Mouse (Mus musculus): ENCODE results near the gene Brca1. TPM values are rescaled to one million over a fixed set of nuclear protein-coding genes. Genes with fewer than 3 reads are reported as not detected.

Gene Brca1
- total and polyA plus RNA-seq, 3 experiments = 35.0 to 175 (median 71.0) TPM

DNA sequence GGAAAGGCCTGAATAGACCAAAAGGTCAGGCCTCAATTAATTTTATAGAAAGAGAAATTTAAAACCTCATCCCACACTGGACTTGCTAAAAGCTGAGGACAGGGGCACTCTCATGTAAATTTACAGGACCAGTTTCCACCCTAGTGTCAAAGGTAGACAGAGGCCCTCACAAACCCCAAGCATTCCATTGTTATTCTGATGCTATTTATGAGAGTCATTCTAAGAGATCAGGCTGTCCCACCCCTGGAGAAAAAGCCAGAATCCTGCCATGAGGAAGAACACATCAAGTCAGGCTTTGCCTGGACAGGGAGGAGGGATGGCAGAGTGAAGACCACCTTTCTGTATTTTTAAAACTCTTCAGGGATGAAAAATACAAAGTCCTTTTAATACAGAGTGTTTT, 3.2 kb downstream of the Brca1 start:
- peaks cover 54% of the 10 kb centered on the region for H3K36me3 ChIP-seq (replicated peaks)
- TF ChIP-seq GATA1 (IDR thresholded peaks at IDR 0.05; ENCODE audit: borderline replicate concordance, low read length) = no peak
- no peak for TF ChIP-seq POLR2AphosphoS5 (IDR thresholded peaks at IDR 0.05; ENCODE audit: insufficient replicate concordance, low read depth, low read length)
- no peak for TF ChIP-seq CTCF (IDR thresholded peaks at IDR 0.05; ENCODE audit: low read depth, low read length)
- no peak for TF ChIP-seq GATA2 (IDR thresholded peaks at IDR 0.05; ENCODE audit: borderline replicate concordance, low read depth, low read length)
- TF ChIP-seq TAL1 (conservative IDR thresholded peaks at IDR 0.05; ENCODE audit: low read depth, low read length) = no peak
- ATAC-seq (ENCODE audit: extremely low read depth, insufficient number of reproducible peaks, low FRiP score, poor library complexity, severe bottlenecking) (no peak), DNase-seq (ENCODE audit: low spot score) (no peak)
- H3K4me3 ChIP-seq (ENCODE audit: low read depth, low read length) = no peak overlapping the region
- no peaks in the 10 kb centered on the region for H3K9me3 ChIP-seq (replicated peaks)
- H3K4me1 ChIP-seq (ENCODE audit: insufficient read depth, low read depth, low read length) = peaks cover 18% of the 10 kb centered on the region
- H3K27me3 ChIP-seq (ENCODE audit: insufficient read depth, low read length) = no peaks in the 10 kb centered on the region

DNA sequence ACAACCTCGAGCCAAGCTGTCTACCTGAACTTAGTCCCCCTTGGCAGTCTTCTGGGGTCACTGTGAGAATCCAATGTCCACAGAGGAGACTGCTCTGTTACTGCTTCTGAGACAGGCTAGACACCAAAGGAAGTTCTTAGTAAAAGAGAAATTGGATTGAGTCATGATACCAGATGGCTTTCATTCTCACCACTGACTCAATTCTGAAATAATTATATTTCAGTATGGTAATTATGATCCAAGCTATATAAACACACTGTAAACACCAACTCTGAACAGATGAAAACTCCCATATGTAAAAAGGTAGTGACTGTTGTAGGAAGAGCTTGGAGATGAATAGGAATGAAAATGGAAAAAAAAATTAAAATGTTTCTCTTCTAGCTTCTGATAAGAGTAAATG, 7.6 kb downstream of the Brca1 start:
- Histone ChIP-seq H3K4me3 (ENCODE audit: low read depth, low read length) (no peak overlapping the region), H3K4me1 (ENCODE audit: insufficient read depth, low read depth, low read length) (peaks cover 14% of the 10 kb centered on the region), H3K9me3 (replicated peaks) (no peaks in the 10 kb centered on the region), H3K36me3 (replicated peaks) (peaks cover 88% of the 10 kb centered on the region), H3K27me3 (ENCODE audit: insufficient read depth, low read length) (no peaks in the 10 kb centered on the region)
- TF ChIP-seq CTCF (IDR thresholded peaks at IDR 0.05; ENCODE audit: low read depth, low read length) = no peak
- TF ChIP-seq TAL1 (conservative IDR thresholded peaks at IDR 0.05; ENCODE audit: low read depth, low read length) = no peak
- no peak for TF ChIP-seq GATA2 (IDR thresholded peaks at IDR 0.05; ENCODE audit: borderline replicate concordance, low read depth, low read length)
- TF ChIP-seq GATA1 (IDR thresholded peaks at IDR 0.05; ENCODE audit: borderline replicate concordance, low read length) = no peak
- no peak for TF ChIP-seq POLR2AphosphoS5 (IDR thresholded peaks at IDR 0.05; ENCODE audit: insufficient replicate concordance, low read depth, low read length)
- ATAC-seq (ENCODE audit: extremely low read depth, insufficient number of reproducible peaks, low FRiP score, poor library complexity, severe bottlenecking) = no peak
- DNase-seq (ENCODE audit: low spot score) = no peak

DNA sequence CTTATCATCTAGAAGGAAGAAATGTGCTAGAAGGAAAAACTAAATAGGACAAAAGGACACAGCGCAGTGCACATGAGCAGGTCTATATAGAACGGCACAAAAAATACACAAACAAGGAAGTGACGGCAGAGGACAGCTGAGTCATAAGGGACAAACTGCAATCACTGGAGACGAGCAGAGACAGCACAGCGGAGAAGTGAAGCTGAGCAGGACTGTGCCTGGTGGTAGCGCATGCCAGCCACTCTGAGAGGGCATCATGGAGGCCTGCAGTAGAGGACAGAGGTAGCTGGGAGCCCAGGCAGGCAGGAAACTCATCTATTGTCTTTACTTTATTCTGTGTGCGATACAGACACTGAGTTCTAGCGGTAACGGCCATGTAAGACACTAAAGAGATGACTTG, 8.2 kb downstream of the Brca1 start:
- DNase-seq (ENCODE audit: low spot score) (no peak), ATAC-seq (ENCODE audit: extremely low read depth, insufficient number of reproducible peaks, low FRiP score, poor library complexity, severe bottlenecking) (no peak)
- no peak for TF ChIP-seq CTCF (IDR thresholded peaks at IDR 0.05; ENCODE audit: low read depth, low read length)
- H3K9me3 ChIP-seq (replicated peaks) = no peaks in the 10 kb centered on the region
- H3K4me3 ChIP-seq (ENCODE audit: low read depth, low read length) = no peak overlapping the region; the same call in 1 of the 2 replicates
- peaks cover 13% of the 10 kb centered on the region for H3K4me1 ChIP-seq (ENCODE audit: insufficient read depth, low read depth, low read length)
- peaks cover 87% of the 10 kb centered on the region for H3K36me3 ChIP-seq (replicated peaks)
- no peaks in the 10 kb centered on the region for H3K27me3 ChIP-seq (ENCODE audit: insufficient read depth, low read length)

DNA sequence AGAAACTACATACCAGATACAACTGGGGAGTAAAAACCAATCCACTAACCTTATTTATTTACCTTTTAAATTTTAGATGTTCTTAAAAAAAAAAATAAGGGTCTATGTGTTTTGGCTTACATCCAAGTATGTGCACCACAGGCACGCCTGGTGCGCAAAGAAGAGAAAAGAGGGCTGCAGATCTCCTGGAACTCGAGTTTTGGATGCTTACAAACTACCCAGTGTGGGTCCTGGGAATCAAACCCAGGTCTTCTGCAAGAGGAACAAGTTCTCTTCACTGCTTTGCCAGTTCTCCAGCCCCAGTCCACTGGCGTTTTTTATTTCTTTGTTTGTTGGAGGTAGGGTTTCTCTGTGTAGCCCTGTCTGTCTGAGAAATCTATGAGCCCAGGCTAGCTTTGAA, 25.1 kb downstream of the Brca1 start:
- no peak for TF ChIP-seq TAL1 (conservative IDR thresholded peaks at IDR 0.05; ENCODE audit: low read depth, low read length)
- no peak for TF ChIP-seq CTCF (IDR thresholded peaks at IDR 0.05; ENCODE audit: low read depth, low read length)
- TF ChIP-seq POLR2AphosphoS5 (IDR thresholded peaks at IDR 0.05; ENCODE audit: insufficient replicate concordance, low read depth, low read length) = no peak
- TF ChIP-seq GATA1 (IDR thresholded peaks at IDR 0.05; ENCODE audit: borderline replicate concordance, low read length) = no peak
- no peak for TF ChIP-seq GATA2 (IDR thresholded peaks at IDR 0.05; ENCODE audit: borderline replicate concordance, low read depth, low read length)
- DNase-seq (ENCODE audit: low spot score) = no peak

DNA sequence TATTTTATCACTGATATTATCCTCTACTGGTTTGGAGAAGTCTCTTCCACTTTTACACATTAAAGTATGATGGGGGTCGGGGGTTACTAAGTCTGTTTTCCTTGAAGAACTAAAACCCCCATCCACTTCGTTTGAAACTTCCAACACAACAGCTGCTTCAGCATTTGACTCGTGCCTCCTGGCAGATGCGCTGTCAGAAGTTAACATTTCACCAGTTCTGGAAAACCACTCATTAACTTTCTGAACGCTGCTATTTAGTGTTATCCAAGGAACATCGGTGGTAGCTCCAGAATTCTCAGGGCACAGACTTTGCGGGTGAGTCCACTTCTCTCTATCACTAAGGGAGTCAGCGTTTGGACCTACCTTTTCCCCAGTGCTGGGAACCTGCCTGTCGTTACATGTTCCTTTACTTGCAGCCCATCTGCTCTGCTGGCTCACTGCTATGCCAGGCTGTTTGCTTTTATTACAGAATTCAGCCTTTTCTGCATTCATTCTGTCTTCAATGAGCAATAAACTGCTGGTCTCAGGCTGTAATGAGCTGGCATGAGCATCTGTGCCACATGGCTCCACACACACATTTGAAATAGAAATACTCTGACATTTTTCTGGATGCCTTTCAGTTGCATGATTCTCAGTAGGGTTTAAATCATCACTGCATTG, 25.7 kb downstream of the Brca1 start:
- DNase-seq (ENCODE audit: low spot score) (no peak), ATAC-seq (ENCODE audit: extremely low read depth, insufficient number of reproducible peaks, low FRiP score, poor library complexity, severe bottlenecking) (no peak)
- H3K36me3 ChIP-seq (replicated peaks) = peaks cover 90% of the 10 kb centered on the region
- no peaks in the 10 kb centered on the region for H3K27me3 ChIP-seq (ENCODE audit: insufficient read depth, low read length)
- H3K4me3 ChIP-seq (ENCODE audit: low read depth, low read length) = no peak overlapping the region
- H3K9me3 ChIP-seq (replicated peaks) = no peaks in the 10 kb centered on the region
- TF ChIP-seq GATA1 (IDR thresholded peaks at IDR 0.05; ENCODE audit: borderline replicate concordance, low read length) = no peak
- H3K4me1 ChIP-seq (ENCODE audit: insufficient read depth, low read depth, low read length) = no peaks in the 10 kb centered on the region; the same call in 1 of the 2 replicates

More for the DNA sequence above, 25.1 kb downstream of the Brca1 start:
- no peaks in the 10 kb centered on the region for H3K9me3 ChIP-seq (replicated peaks)
- H3K27me3 ChIP-seq (ENCODE audit: insufficient read depth, low read length) = no peaks in the 10 kb centered on the region
- ATAC-seq (ENCODE audit: extremely low read depth, insufficient number of reproducible peaks, low FRiP score, poor library complexity, severe bottlenecking) = no peak
- H3K4me3 ChIP-seq (ENCODE audit: low read depth, low read length) = no peak overlapping the region
- H3K36me3 ChIP-seq (replicated peaks) = peaks cover 91% of the 10 kb centered on the region
- H3K4me1 ChIP-seq (ENCODE audit: insufficient read depth, low read depth, low read length) = no peaks in the 10 kb centered on the region; the same call in 1 of the 2 replicates

DNA sequence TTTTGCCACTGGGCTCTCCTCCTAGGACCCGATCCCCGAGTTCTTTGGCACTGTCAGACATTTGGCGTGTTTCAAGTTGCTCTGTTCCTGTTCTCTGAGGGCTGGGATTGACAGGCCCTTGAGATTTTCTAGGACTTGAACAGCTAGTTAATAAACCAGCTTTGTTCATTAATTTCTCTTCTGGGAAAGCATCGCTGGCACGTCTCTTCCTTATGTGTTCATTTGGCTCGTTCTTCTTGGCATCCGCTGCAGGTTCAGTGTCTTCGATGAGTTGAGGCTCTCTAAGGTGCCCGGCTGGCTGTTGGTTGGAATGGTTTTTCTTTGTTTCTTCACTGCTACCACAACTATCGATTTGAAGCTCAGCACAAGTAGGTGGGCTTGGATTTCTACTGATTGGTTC, 26.7 kb downstream of the Brca1 start:
- peaks cover 86% of the 10 kb centered on the region for H3K36me3 ChIP-seq (replicated peaks)
- DNase-seq (ENCODE audit: low spot score) = no peak

More for the DNA sequence above, 26.7 kb downstream of the Brca1 start:
- H3K27me3 ChIP-seq (ENCODE audit: insufficient read depth, low read length) = no peaks in the 10 kb centered on the region
- no peak for TF ChIP-seq TAL1 (conservative IDR thresholded peaks at IDR 0.05; ENCODE audit: low read depth, low read length)
- TF ChIP-seq CTCF (IDR thresholded peaks at IDR 0.05; ENCODE audit: low read depth, low read length) = no peak
- TF ChIP-seq POLR2AphosphoS5 (IDR thresholded peaks at IDR 0.05; ENCODE audit: insufficient replicate concordance, low read depth, low read length) = no peak
- no peak for TF ChIP-seq GATA2 (IDR thresholded peaks at IDR 0.05; ENCODE audit: borderline replicate concordance, low read depth, low read length)
- no peak for TF ChIP-seq GATA1 (IDR thresholded peaks at IDR 0.05; ENCODE audit: borderline replicate concordance, low read length)
- ATAC-seq (ENCODE audit: extremely low read depth, insufficient number of reproducible peaks, low FRiP score, poor library complexity, severe bottlenecking) = no peak
- no peaks in the 10 kb centered on the region; the same call in 1 of the 2 replicates for H3K4me1 ChIP-seq (ENCODE audit: insufficient read depth, low read depth, low read length)
- H3K9me3 ChIP-seq (replicated peaks) = no peaks in the 10 kb centered on the region
- no peak overlapping the region for H3K4me3 ChIP-seq (ENCODE audit: low read depth, low read length)
